Mouse (Mus musculus) left cerebral cortex, postnatal 36 days (tissue): Measurements from ENCODE around the gene Stag1. TPM values are rescaled to one million over a fixed set of nuclear protein-coding genes. Genes with fewer than 3 reads are reported as not detected.

Experiments used
- DNase-seq, 2 experiments: peaks; one replicate each; pipeline ENCODE4 v3.0.0; 2021 to 2022; ENCODE audit warnings: low spot score in 2 of 2, mixed read lengths in 1 of 2
- intact Hi-C: fragments of 180-260 bp; cut with DNase I; formaldehyde crosslinking; loops from one replicate; pipeline ENCODE4 v1.15.1; 2025
- total RNA-seq, 2 experiments: library from RNA; stranded (reverse); gene quantifications; 2 replicates each; pipeline ENCODE4 v1.2.3; 2021

Gene Stag1
- total RNA-seq, result 10 to 100 TPM; 48.3 to 61.0 TPM

GRCm38 (mm10) chr9:100597546-100597945 lies at the start of gene Stag1:
Stag1 (plus strand) TSS chr9:100597798.
- no peak for DNase-seq
- intact Hi-C loops, result no loop called here

- intact Hi-C loops, result loop anchor here (10.0 kb wide), 2 partner anchors 366 to 456 kb away; no protein-coding TSS in a partner anchor
- no peak for DNase-seq
These were observed 49.3 kb upstream of the Stag1 start for GRCm38 (mm10) chr9:100548313-100548712.

DNA sequence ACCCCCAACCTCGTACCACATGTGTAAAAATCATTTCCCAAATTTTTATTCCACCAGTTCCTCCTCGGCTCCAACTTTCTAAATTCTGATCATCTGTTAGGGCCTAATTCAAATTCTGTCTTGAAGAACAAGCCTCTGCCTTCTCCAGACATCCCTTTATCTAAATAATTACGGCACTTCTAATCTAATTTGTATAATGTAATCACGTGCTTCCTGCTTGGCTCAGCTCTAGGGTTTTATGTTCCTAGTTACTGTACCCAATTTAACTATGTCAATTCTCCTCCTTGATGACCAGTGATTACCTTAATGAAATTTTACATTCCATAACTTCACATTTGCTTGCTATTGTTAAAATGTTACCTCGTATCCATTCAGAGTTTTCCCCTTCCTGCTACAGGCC lies 41.9 kb upstream of the Stag1 start:
- no peak for DNase-seq
- intact Hi-C loops, result no loop called here

DNA sequence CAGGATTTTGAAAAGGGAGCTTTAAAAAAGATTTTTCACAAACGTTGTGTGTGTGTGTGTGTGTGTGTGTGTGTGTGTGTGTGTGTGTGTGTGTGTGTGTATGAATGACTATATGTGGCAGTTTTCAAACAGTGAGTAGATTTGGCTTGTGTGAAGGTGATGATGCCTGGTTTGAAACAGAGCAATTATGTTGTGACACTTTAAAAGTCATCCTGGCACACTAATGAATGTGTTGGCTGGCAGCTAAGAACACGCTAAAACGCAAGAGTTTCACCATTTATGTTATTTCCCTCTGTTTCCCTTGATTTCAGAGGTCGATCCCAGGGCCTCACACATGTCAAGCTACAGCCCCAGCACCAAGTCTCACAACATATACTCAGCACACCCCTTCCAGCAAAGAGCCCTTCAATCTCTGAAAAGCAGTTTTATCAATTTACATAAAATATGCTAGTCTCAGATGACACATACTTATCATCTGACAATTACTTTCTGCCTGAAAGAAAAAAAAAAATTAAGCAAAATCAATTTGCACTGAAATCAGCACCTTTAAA lies 39.5 kb upstream of the Stag1 start:
- intact Hi-C loops, result no loop called here
- no peak for DNase-seq

DNA sequence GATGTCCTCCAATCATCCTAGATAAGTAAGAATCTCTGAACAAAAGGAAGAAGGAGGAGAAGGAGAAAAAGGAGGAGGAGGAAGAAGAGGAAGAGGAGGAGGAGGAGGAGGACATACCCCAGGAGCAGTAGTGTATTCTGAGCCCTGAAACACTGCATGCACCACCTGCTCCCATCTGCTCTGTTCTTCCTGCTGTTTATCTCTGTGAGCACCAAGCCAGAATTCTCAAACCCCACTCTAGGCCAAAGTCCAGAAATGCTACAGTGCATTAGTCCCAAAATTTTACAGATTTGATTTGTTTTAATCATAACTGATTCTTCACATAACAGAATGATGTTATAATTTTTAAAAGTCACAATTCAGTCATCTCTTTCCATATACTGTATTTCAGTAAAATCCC lies 38.6 kb upstream of the Stag1 start:
- no peak for DNase-seq
- intact Hi-C loops, result no loop called here

GRCm38 (mm10) chr9:100560251-100560890 lies 37.2 kb upstream of the Stag1 start:
- peak; percentile 22 to 36 for DNase-seq

DNA sequence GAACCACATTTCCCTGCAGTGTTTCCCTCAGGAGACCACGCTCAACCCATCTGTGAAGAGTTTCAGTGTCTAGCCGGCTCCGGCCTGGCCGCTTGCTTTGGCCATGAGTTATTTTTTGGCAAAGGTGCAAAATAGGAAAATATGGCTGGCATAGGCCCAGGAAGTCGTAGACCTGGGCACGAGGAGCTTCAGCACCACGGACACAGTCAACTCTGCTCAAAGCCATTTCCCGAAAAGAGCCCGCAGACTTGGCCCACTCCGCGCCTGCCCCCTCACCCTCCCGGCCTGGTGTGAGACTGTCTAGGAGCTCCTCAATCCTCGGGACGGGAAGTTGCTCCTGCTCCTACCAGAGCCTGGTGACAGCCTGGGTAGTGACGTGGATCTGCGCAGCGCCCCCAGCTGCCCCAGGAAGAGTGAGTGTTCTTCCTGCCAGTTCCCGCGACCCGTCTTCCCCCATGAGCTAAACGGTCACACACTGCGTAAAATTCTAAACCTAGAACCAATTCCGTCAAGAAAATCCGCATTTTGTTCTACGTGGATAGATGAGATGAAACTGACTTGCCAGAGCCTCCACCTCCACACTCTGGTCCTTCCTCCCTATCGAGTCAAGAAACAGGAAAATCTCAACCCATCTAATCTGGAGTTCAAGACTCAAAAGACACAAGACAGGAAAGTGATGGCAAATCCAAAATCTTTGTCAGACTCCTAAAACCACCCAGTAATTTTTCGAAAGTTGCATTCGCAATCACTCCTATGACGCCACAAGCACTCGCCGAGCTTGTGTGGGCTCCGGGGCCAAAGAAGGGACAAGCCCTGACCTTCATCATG lies 27.6 kb upstream of the Stag1 start:
- intact Hi-C loops, result loop anchor here (2.0 kb wide), 1 partner anchor 73 kb away; no protein-coding TSS in a partner anchor
- DNase-seq, result peak; percentile 41

More at GRCm38 (mm10) chr9:100560251-100560890, 37.2 kb upstream of the Stag1 start:
- intact Hi-C loops, result no loop called here

DNA sequence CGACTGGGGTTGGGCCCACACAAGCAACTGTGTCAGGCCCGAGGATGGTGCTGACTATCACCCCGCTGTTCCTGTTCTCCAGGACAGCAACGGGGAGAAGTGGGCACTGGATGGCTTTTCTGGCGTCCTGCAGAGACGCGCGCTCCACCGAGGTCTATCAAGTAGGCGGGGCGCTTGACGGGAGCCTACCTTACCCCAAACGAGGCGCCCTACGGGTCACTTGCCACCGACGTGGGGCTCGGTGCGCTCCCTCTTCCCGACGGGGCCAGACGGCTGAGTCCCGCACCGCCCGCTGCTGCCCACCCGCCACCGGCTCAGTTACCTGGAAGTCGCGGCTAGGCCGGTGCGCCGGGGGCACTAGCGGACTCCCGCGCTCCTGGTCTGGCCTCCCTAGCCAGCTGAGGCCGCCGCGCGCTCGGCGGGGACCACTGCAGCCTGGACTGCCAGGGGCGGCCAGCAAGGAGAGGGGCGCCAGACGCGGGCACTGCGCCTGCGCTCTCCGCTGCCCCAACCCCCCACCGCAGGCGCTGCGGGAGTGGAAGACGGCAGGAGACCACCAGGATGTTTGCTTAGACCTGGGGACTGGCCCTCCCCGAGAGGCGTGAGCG lies 26.9 kb upstream of the Stag1 start, which contains the start of gene Slc35g2:
Gene Slc35g2, minus strand, starts transcription at position 465 of the 608 bp plus-strand sequence.
- intact Hi-C loops, result loop anchor here (2.0 kb wide), 1 partner anchor 72 kb away; no protein-coding TSS in a partner anchor
- DNase-seq, result peak; percentile 33 to 50

- intact Hi-C loops, result loop anchor here (2.0 kb wide), 1 partner anchor 71 kb away; no protein-coding TSS in a partner anchor
- DNase-seq, result no peak
These were observed 26.1 kb upstream of the Stag1 start for GRCm38 (mm10) chr9:100571511-100571910.

GRCm38 (mm10) chr9:100573300-100573699 lies 24.3 kb upstream of the Stag1 start:
- intact Hi-C loops, result no loop called here
- no peak for DNase-seq

DNA sequence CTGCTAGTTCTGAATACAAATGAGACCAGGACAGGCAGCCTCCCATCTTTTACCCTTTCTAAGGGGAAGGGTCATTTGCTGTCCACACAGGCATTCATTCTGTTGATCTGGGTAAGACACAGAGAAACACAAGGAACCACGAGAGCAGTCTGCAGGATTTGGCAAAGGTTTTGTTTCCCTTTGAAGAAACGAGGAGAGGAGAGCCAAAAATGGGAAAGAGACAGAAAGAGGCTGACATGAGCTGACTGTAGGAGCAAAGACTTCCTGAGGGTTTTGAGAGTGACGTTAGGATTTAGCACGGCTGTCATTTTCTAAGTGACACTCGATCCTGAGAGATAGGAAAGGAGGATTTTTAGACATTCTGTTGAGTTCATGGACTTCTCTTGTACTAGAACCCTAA lies 23.7 kb upstream of the Stag1 start:
- intact Hi-C loops, result no loop called here
- DNase-seq, result no peak

DNA sequence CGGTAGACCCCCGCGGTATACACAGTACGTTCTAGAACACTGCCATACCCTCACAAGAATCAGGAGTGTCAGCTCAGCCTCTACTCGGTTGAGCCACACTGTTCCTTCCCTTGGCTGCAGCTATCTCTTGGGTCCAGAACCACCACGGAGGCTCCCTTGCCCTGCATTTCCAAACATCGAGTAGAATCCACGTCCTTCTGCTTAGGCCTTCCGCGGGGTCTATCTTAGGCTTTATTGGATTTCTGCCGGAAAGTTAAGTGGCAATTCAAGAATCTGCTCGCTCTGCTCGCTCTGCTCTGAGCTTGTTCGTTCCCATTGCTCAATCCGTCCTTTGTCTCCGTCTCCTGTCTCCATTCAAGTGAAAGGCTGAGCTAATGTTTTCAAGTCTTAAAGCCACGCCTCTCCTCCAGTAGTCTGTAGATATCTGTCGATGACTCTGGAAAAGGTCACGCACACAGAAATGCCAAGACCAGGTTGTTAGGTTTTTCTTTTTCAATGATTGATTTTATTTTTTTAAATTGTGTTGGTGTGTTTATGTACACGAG lies 17.3 kb upstream of the Stag1 start:
- intact Hi-C loops, result no loop called here
- DNase-seq, result no peak

- intact Hi-C loops, result no loop called here
- DNase-seq, result no peak
These were observed 15.8 kb upstream of the Stag1 start for GRCm38 (mm10) chr9:100581543-100582492.

GRCm38 (mm10) chr9:100582883-100583575 lies 14.6 kb upstream of the Stag1 start:
- intact Hi-C loops, result no loop called here
- DNase-seq, result no peak

DNA sequence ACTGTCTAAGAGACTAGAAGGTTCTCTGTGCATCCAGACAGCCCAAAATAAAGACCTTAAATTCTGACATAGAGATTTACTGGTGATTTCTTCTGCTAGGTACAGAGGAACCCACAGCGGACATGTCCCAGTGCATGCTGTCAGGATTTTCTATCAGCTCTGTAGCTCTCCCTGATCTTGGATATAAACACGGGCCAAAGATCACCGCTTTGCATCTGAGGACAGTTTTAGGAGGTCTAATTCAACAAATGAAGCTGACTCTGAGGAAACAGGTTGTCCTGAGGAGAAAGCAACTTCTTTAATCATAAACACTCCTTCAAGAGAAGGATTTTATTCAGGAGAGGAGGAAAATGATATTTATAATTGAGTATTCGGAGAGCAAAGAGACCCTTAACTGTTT lies 13.6 kb upstream of the Stag1 start:
- DNase-seq, result no peak

DNA sequence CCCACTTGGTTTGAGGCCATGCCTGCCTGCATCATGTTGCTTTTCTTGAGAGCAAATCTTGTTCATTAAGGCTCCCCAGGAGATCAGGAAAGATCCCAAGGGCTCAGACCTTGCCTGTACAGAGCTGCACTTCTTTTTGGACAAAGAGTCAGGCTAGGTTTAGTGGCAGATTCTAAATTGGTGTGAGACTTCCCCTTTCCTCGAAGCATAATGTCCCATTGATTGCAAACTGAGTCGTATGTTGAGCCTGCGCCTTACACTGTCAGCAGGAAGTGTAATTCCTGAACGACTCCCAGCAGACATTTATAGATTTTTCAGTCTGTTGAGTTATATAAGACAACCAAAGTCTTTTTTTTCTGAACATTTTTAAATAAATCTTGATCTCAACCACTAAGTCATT lies 7.1 kb upstream of the Stag1 start:
- DNase-seq, result no peak
- intact Hi-C loops, result no loop called here

More for the DNA sequence above, 13.6 kb upstream of the Stag1 start:
- intact Hi-C loops, result no loop called here

DNA sequence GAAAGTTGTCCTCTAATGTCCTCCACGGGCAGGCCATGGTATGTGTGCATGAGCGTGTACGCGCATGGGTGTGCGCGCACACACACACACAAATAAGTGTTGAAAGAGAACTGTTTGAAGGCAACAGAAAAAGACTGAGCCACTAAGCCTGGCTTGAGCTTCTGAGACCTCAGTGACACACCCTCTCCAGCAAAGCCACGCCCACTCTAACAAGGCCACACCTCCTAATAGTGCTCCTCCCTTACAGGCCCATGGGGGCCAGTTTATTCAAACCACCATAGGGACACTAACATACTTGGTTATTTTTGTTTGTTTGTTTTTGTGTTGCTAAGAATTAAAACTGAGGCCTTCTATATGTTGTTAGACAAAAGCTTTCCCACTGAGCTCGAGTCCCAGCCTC lies 1.3 kb upstream of the Stag1 start:
- intact Hi-C loops, result no loop called here
- no peak for DNase-seq

- intact Hi-C loops, result no loop called here
- no peak for DNase-seq
These were observed 2.2 kb downstream of the Stag1 start for GRCm38 (mm10) chr9:100599761-100600328.
